Mouse (Mus musculus) intestine, postnatal 0 days (tissue): ENCODE measurements at regions not wholly inside any gene's neighbourhood (a gene's known extent, or its start where the extent isn't known, plus 50 kb on each side); places are given as distances from the start of the nearest gene placed in this dataset.

ENCODE experiments used
- ATAC-seq: fragments of 200-750 bp; cut with Nextera tagmentation; 2 replicates; pipeline ENCODE4 v1.8.0; 2017; ENCODE audit warnings: mild to moderate bottlenecking, moderate TSS enrichment, moderate library complexity
- H3K27ac ChIP-seq: fragments of 300-500 bp; sonication (generic); 2 replicates; pipeline ENCODE4 v1.5.1; 2014; ENCODE audit warnings: mild to moderate bottlenecking, low read depth, low read length, moderate library complexity
- H3K27me3 ChIP-seq: fragments of 300-500 bp; sonication (generic); replicated peaks from 2 replicates; pipeline ENCODE4 v1.6.1; 2014; ENCODE audit warnings: low read length, mixed read lengths; ENCODE audit not compliant: control insufficient read depth, insufficient read depth
- H3K36me3 ChIP-seq: fragments of 300-500 bp; sonication (generic); 2 replicates; pipeline ENCODE4 v1.6.1; 2014; ENCODE audit warnings: mild to moderate bottlenecking, moderate library complexity; ENCODE audit not compliant: control insufficient read depth, insufficient read depth
- H3K4me1 ChIP-seq: fragments of 300-500 bp; sonication (generic); replicated peaks from 2 replicates; pipeline ENCODE4 v1.6.1; 2014; ENCODE audit warnings: antibody characterized with exemption, low read length, mixed read lengths; ENCODE audit not compliant: control insufficient read depth, insufficient read depth
- H3K4me2 ChIP-seq: fragments of 300-500 bp; sonication (generic); replicated peaks from 2 replicates; pipeline ENCODE4 v1.6.1; 2014; ENCODE audit warnings: low read depth, mild to moderate bottlenecking, moderate library complexity
- H3K4me3 ChIP-seq: fragments of 300-500 bp; sonication (generic); 2 replicates; pipeline ENCODE4 v1.5.1; 2014; ENCODE audit warnings: low read depth, low read length
- H3K9ac ChIP-seq: fragments of 300-500 bp; sonication (generic); 2 replicates; pipeline ENCODE4 v1.6.1; 2014; ENCODE audit warnings: mild to moderate bottlenecking, low read depth, low read length
- H3K9me3 ChIP-seq: fragments of 300-500 bp; sonication (generic); 2 replicates; pipeline ENCODE4 v1.6.1; 2016; ENCODE audit warnings: mixed run types; ENCODE audit not compliant: control insufficient read depth
- CTCF ChIP-seq: sonication (generic); IDR thresholded peaks from 2 replicates; pipeline ENCODE4 v1.5.1; 2016; ENCODE audit warnings: low read depth, mild to moderate bottlenecking, control low read depth, antibody characterized with exemption, moderate library complexity
- whole genome bisulfite sequencing: fragments of 180-500 bp; shearing (Covaris S2); extraction: QIAGEN DNeasy Blood & Tissue Kit; methylation state at CpG from one replicate; pipeline ENCODE4 v1.1.7; 2014; 5-methylcytosine and 5-hydroxymethylcytosine counted together

DNA sequence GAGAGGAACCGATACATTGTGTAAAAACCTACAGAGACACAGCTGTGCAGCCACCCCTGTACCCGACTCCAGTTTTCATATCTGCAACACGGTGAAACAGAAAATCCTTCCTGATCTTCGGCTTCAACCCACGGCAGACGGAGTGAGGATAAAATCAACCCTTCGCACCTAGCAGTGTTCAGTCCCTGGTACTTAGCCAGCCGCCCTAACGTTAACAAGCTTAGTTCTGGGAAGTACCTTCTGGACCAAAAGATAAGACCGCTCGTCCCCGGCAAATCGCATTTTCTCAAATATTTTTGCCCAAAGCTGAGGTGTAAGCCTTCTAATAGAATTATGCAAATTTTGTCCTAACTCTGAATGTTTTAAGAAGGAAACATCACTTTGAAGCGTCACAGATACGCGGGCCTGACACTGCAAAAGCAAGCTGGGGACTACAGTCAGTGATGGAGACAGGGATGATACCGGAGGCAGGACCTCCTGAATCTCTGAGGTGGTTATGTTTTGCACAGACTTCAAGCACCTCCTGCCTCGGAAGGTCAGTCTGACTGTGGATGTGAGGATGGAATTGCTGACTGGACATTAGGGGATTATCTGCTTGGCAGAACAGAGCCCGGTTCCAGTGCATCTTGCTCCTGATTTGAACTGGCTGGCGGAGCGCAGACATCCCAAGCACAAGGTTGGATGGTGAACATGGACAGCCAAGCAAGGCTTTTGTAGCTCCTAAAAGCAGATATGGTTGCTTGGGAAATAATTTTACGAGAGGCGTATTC, 139.8 kb upstream of the Sgk1 start:
- TF ChIP-seq CTCF: no peak
- ATAC-seq: no peak
- Histone ChIP-seq H3K9me3 (no peaks in the 10 kb centered on the region), H3K9ac (no peak overlapping the region), H3K4me2 (no peak overlapping the region), H3K4me3 (no peak overlapping the region), H3K27me3 (no peaks in the 10 kb centered on the region), H3K36me3 (no peaks in the 10 kb centered on the region), H3K4me1 (no peaks in the 10 kb centered on the region), H3K27ac (no peak overlapping the region)
- WGBS: 92% methylated on average over 23 of the region's 23 CpGs

DNA sequence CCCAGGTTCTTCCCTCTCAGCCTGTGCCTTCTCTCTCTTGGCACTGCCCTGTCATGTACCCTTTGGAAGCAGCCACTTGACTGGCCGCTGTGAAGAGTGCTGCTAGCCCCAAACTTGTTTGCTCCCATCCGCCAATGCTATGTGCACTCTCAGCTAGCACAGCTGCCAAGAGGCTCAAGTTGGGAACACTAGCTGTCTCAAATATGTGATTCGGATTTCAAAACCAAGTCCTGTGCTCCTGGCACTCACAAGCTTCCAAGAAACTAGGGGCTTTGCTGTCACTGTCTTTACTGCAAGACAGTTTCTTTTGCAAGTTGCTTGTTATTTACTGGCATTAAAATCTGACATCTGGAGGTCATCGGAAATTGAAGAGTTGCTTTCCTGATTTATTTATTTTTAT, 138.6 kb upstream of the Sgk1 start:
- no peaks in the 10 kb centered on the region for H3K9me3 ChIP-seq
- no peak for ATAC-seq
- no peak overlapping the region for H3K4me3 ChIP-seq
- H3K9ac ChIP-seq: no peak overlapping the region
- no peak overlapping the region for H3K4me2 ChIP-seq
- H3K27me3 ChIP-seq: no peaks in the 10 kb centered on the region
- WGBS: 83% methylated on average over 4 of the region's 4 CpGs
- no peaks in the 10 kb centered on the region for H3K4me1 ChIP-seq
- H3K36me3 ChIP-seq: no peaks in the 10 kb centered on the region
- no peak overlapping the region for H3K27ac ChIP-seq
- TF ChIP-seq CTCF: no peak

DNA sequence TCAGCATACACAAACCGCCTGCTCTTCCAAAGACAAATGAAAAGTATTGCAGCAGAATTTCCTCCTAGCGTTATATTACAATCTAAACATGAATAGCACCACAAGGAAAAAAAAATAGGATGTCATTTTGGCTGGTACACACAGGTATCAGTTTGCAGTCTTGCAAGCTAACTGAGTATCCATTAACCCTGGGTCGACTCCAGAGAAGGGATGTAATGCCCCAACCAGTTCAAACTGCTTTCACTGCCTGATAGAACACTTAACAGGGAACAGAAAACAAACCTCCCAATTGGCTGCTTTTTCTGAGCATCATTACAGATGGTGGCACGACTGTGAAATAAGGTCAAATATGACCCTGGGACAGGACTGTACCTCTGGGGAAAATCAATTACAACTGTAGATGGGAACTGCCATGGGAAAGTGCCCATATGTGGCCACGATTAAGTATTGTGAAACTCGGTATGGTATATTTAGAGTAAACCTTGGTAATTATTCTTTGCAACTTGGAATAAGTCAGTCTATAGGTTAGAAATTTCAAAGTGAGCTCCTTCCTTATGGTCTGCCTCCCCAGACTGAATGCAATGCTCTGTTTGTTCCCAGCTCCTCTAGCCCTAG, 137.5 kb upstream of the Sgk1 start:
- no peaks in the 10 kb centered on the region for H3K9me3 ChIP-seq
- 70% methylated on average over 6 of the region's 6 CpGs for WGBS
- H3K27ac ChIP-seq: no peak overlapping the region
- H3K4me1 ChIP-seq: no peaks in the 10 kb centered on the region
- H3K4me2 ChIP-seq: no peak overlapping the region
- no peaks in the 10 kb centered on the region for H3K27me3 ChIP-seq
- ATAC-seq: no peak
- no peaks in the 10 kb centered on the region for H3K36me3 ChIP-seq
- TF ChIP-seq CTCF: no peak
- no peak overlapping the region for H3K9ac ChIP-seq
- H3K4me3 ChIP-seq: no peak overlapping the region

DNA sequence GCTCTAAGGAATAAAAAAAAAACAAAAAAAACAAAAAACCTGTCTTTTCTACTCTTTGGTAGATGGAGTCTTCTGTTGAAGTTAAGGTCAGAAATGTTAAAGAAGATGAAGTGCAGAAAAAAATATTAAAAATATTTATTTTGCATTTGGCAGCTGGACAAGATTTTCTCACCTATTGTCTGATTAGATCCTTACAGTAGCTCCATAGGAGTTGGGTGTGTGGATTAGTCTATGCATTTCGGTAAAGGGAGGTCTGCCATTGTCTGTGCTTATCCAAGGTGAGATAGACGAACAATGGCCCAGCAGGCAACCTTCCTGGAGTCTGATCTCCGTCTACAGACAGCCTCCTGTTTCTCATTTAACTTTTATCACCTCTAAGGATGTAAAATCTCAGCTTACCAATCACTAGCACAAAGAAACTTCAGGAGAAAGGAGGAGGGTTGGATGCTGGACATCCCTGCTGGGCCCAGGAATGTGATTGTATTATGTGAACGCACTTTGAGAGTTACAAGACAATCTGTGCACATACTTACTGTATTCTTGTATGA, 136.0 kb upstream of the Sgk1 start:
- WGBS: 54% methylated on average over 4 of the region's 4 CpGs
- TF ChIP-seq CTCF: no peak
- Histone ChIP-seq H3K4me2 (no peak overlapping the region), H3K27ac (no peak overlapping the region), H3K9ac (no peak overlapping the region), H3K9me3 (no peaks in the 10 kb centered on the region), H3K4me1 (no peaks in the 10 kb centered on the region), H3K36me3 (no peaks in the 10 kb centered on the region), H3K27me3 (no peaks in the 10 kb centered on the region), H3K4me3 (no peak overlapping the region)
- no peak for ATAC-seq

DNA sequence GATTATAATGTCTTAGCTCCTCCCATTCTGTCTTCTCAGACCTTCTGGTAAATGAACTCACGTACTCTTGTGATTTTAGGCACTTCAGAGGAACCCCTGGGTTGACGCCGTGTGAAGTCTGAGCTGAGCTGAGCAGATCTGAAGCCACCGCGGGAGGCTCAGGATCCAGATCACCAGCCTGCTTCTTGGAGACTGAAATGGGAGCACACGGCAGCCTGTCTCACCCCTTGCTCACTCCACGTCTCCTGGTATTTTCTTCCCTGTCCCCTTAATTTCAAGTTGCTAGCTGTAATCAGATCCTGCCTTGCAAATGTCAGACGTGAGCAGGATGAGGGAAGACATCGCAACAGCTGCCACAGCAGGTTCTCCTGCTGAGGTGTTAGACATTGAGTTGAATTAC, 135.3 kb upstream of the Sgk1 start:
- H3K4me3 ChIP-seq: no peak overlapping the region
- no peak overlapping the region for H3K4me2 ChIP-seq
- no peak overlapping the region for H3K27ac ChIP-seq
- no peaks in the 10 kb centered on the region for H3K27me3 ChIP-seq
- 23% methylated on average over 9 of the region's 9 CpGs for WGBS
- H3K9me3 ChIP-seq: no peaks in the 10 kb centered on the region
- H3K9ac ChIP-seq: no peak overlapping the region
- TF ChIP-seq CTCF: no peak
- no peaks in the 10 kb centered on the region for H3K36me3 ChIP-seq
- no peak for ATAC-seq
- H3K4me1 ChIP-seq: no peaks in the 10 kb centered on the region

DNA sequence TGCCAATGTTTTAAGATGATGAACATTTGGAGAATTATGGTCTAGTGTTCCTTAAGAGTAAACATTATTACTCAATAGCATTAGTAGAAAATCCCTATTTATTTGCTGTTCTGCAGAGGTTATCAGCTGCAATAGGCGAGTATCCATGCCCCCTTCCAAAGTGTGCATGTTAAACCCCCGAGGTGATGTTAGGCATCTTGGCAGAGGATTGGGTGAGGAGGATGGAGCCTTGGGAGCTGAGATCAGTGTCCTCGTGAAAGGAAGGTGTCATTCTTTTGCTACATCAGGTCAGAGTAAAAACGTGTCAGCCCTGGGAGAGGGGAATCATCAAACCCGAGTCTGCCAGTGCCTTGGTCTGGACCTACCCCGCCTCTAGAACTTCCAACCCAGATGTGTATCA, 130.7 kb upstream of the Sgk1 start:
- H3K9me3 ChIP-seq: no peaks in the 10 kb centered on the region
- no peak overlapping the region for H3K4me2 ChIP-seq
- no peak for ATAC-seq
- no peaks in the 10 kb centered on the region for H3K27me3 ChIP-seq
- H3K9ac ChIP-seq: no peak overlapping the region
- H3K4me1 ChIP-seq: no peaks in the 10 kb centered on the region
- TF ChIP-seq CTCF: no peak
- H3K36me3 ChIP-seq: no peaks in the 10 kb centered on the region
- no peak overlapping the region for H3K4me3 ChIP-seq
- 76% methylated on average over 6 of the region's 6 CpGs for WGBS
- H3K27ac ChIP-seq: no peak overlapping the region
